ENCODE assay signal across 25 mouse cellular contexts in genomic region chr4:43674974-43675373, GRCm38 (mm10). TPM values are rescaled to one million over a fixed set of nuclear protein-coding genes. Genes with fewer than 3 reads are reported as not detected.
"Had no signal": no experiment of that assay in that cellular context is flagged by ENCODE, and none has a peak within 500 bp of the region (broad histone marks: within the 10 kb centered on the region; RNA-seq: fewer than 3 reads in every experiment).

No protein-coding gene starts in this region.

- H3K27ac ChIP-seq: midbrain, embryonic 10.5 days; midbrain, embryonic 12.5 days; neural tube, embryonic 13.5 days; neural tube, embryonic 15.5 days had no signal

- H3K4me2 ChIP-seq: lung, embryonic 14.5 days; midbrain, embryonic 12.5 days; neural tube, embryonic 13.5 days; neural tube, embryonic 15.5 days had no signal

- H3K4me3 ChIP-seq: midbrain, embryonic 10.5 days; midbrain, embryonic 12.5 days; myocyte; neural tube, embryonic 13.5 days; neural tube, embryonic 15.5 days had no signal

- DNase-seq: lung, adult 18-20 months; lung, embryonic 14.5 days; lung, postnatal 10 days; midbrain, embryonic 14.5 days; retina, postnatal 1 day; right cerebral cortex, adult 18-20 months; right cerebral cortex, postnatal 25 days; right cerebral cortex, postnatal 4 days; spleen, adult 18-20 months; thymus, adult 18-20 months; thymus, postnatal 25 days; thymus, postnatal 4 days had no signal

- H3K9ac ChIP-seq: lung, embryonic 14.5 days; midbrain, embryonic 12.5 days; neural tube, embryonic 13.5 days; neural tube, embryonic 15.5 days had no signal

- ATAC-seq: midbrain, embryonic 16.5 days had no signal

- H3K9me3 ChIP-seq: midbrain, embryonic 10.5 days; midbrain, embryonic 12.5 days; neural tube, embryonic 13.5 days; neural tube, embryonic 15.5 days had no signal

- H3K27me3 ChIP-seq: midbrain, embryonic 12.5 days; neural tube, embryonic 13.5 days; neural tube, embryonic 15.5 days had no signal

RNA-seq across cellular contexts. Expression of gene Fam221b, which starts 6.0 kb away (rescaled TPM):
- polyA plus RNA-seq: small intestine, adult 2 months had no signal

RNA-seq across cellular contexts. Expression of gene Olfr70, which starts 25.6 kb away (rescaled TPM):
- polyA plus RNA-seq: lung, embryonic 14.5 days; lung, embryonic 16.5 days; midbrain, embryonic 10.5 days; midbrain, embryonic 12.5 days; midbrain, embryonic 14.5 days; midbrain, embryonic 16.5 days; myocyte; neural tube, embryonic 11.5 days; neural tube, embryonic 13.5 days; small intestine, adult 2 months; stomach, embryonic 14.5 days; stomach, embryonic 16.5 days; thymus, postnatal 0 days; urinary bladder, adult 2 months had no signal
